Mouse (Mus musculus) stomach, postnatal 0 days (tissue): ENCODE measurements around the gene Gm5294.

Experiments
- CTCF ChIP-seq: IDR thresholded peaks from 2 replicates; pipeline ENCODE4 v1.5.1; 2016; ENCODE audit warnings: antibody characterized with exemption, low read depth, mild to moderate bottlenecking, moderate library complexity
- EP300 ChIP-seq: optimal IDR thresholded peaks from 2 replicates; pipeline ENCODE3; 2016; ENCODE audit warnings: antibody characterized with exemption

- TF ChIP-seq EP300, result no peak
- no peak for TF ChIP-seq CTCF
These were observed 33.8 kb upstream of the Gm5294 start for GRCm38 (mm10) chr5:138785986-138786515.
